Mouse (Mus musculus) liver, postnatal 0 days (tissue): ENCODE data around the gene Mrvi1. TPM values are rescaled to one million over a fixed set of nuclear protein-coding genes. Genes with fewer than 3 reads are reported as not detected.

Source experiments
- ATAC-seq: fragments of 200-750 bp; cut with Nextera tagmentation; 2 replicates; pipeline ENCODE4 v1.8.0; 2017; ENCODE audit warnings: mild to moderate bottlenecking, moderate library complexity
- DNase-seq: peaks from one replicate; pipeline ENCODE4 v3.0.0-alpha.2; 2016
- H3K27ac ChIP-seq: fragments of 300-500 bp; sonication (generic); 2 replicates; pipeline ENCODE4 v1.5.1; 2014; ENCODE audit warnings: antibody characterized with exemption, moderate library complexity, mild to moderate bottlenecking, low read depth
- H3K27me3 ChIP-seq: fragments of 300-500 bp; sonication (generic); 2 replicates; pipeline ENCODE4 v1.6.1; 2014; ENCODE audit warnings: low read length, control low read depth, mixed read lengths; ENCODE audit not compliant: insufficient read depth
- H3K36me3 ChIP-seq: fragments of 300-500 bp; sonication (generic); replicated peaks from 2 replicates; pipeline ENCODE4 v1.6.1; 2014; ENCODE audit warnings: mild to moderate bottlenecking, control low read depth, low read length, moderate library complexity, mixed read lengths; ENCODE audit not compliant: insufficient read depth
- H3K4me1 ChIP-seq: fragments of 300-500 bp; sonication (generic); 2 replicates; pipeline ENCODE4 v1.6.1; 2014; ENCODE audit warnings: antibody characterized with exemption, mild to moderate bottlenecking, control low read depth; ENCODE audit not compliant: insufficient read depth
- H3K4me2 ChIP-seq: fragments of 300-500 bp; sonication (generic); 2 replicates; pipeline ENCODE4 v1.6.1; 2014; ENCODE audit warnings: low read depth, mild to moderate bottlenecking, low read length, moderate library complexity, mixed read lengths
- H3K4me3 ChIP-seq: fragments of 300-500 bp; sonication (generic); 2 replicates; pipeline ENCODE4 v1.5.1; 2014; ENCODE audit warnings: low read depth, low read length
- H3K9ac ChIP-seq: fragments of 300-500 bp; sonication (generic); replicated peaks from 2 replicates; pipeline ENCODE4 v1.6.1; 2014; ENCODE audit warnings: mild to moderate bottlenecking, moderate library complexity
- H3K9me3 ChIP-seq: fragments of 300-500 bp; sonication (generic); 2 replicates; pipeline ENCODE4 v1.6.1; 2016; ENCODE audit warnings: mild to moderate bottlenecking, control low read depth, low read length, mixed read lengths
- CTCF ChIP-seq: sonication (generic); IDR thresholded peaks from 2 replicates; pipeline ENCODE4 v1.5.1; 2016; ENCODE audit warnings: antibody characterized with exemption, low read depth
- EP300 ChIP-seq: IDR thresholded peaks from 2 replicates; pipeline ENCODE4 v1.6.1; 2016; ENCODE audit warnings: antibody characterized with exemption, low read depth, mild to moderate bottlenecking
- WGBS: fragments of 180-500 bp; shearing (Covaris S2); extraction: QIAGEN DNeasy Blood & Tissue Kit; methylation state at CpG from one replicate; pipeline ENCODE4 v1.1.7; 2014; ENCODE audit not compliant: insufficient replicate concordance; 5-methylcytosine and 5-hydroxymethylcytosine counted together
- polyA plus RNA-seq: library from polyadenylated mRNA; unstranded; fragments of >200 nt; fragmentation: Nextera tagmentation; extraction: Ambion mirVana; gene quantifications from 2 replicates; pipeline ENCODE4 v1.2.1, GENCODE M21; 2015

Mrvi1 gene
- polyA plus RNA-seq, 1 experiment from 2014 or later: 8.4 TPM

DNA sequence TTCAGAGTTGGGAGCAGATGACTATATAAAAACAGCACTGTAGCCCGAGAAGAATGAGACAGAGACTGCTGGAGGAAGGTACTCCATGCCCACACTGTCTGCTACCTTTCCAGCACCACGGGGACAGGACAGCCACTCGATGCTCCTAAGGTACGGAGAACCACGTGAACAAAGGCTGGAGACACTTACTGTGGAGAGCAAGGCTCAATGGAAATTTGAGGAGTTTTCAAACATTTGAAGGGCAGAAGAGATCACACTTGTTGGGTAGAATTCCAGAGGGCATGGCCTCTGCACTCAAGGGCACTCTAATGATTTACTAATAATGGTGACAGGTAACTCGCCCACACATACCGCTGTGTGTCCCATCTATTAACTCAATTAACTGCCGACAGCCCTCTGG is 159.2 kb downstream of the Mrvi1 start:
- TF ChIP-seq CTCF (no peak), EP300 (no peak)
- peak overlapping the region; percentile 16; the same call in 1 of the 2 replicates for H3K4me2 ChIP-seq
- no peaks in the 10 kb centered on the region for H3K27me3 ChIP-seq
- no peaks in the 10 kb centered on the region for H3K9me3 ChIP-seq
- peak; percentile 35; the same call in 1 of the 2 replicates for ATAC-seq
- peaks cover 46% of the 10 kb centered on the region for H3K4me1 ChIP-seq
- peak overlapping the region; percentile 62; the same call in 1 of the 2 replicates for H3K27ac ChIP-seq
- H3K36me3 ChIP-seq: peaks cover 63% of the 10 kb centered on the region
- H3K9ac ChIP-seq: 0 out of 2 replicates have a peak overlapping the region, but pooled peaks have one; percentile 9
- WGBS: 65% methylated on average over 8 of the region's 8 CpGs
- DNase-seq: no peak
- no peak overlapping the region for H3K4me3 ChIP-seq

DNA sequence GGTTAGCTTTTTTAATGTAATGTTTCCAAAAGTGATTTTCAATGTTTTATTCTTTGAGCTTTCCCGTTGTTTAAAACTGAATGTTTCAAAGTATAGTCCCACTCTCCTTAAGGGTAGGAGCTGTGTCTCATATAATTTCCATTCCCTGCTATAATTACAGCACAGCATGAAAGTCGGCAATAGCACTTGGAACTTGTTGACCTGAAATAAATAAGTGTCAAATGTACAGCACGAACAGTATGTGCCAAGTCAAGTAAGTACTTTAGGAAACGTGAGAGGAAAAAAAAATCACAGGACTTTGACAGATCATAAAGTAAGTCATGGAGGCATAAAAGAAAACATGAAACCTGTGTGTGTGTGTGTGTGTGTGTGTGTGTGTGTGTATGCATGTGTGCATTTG is 160.2 kb downstream of the Mrvi1 start:
- 74% methylated on average over 4 of the region's 4 CpGs for WGBS
- ATAC-seq (no peak), DNase-seq (no peak)
- Histone ChIP-seq H3K27ac (no peak overlapping the region), H3K9ac (no peak overlapping the region), H3K4me3 (no peak overlapping the region), H3K9me3 (no peaks in the 10 kb centered on the region), H3K36me3 (peaks cover 63% of the 10 kb centered on the region), H3K4me2 (no peak overlapping the region), H3K4me1 (peaks cover 46% of the 10 kb centered on the region), H3K27me3 (no peaks in the 10 kb centered on the region)
- TF ChIP-seq EP300 (no peak), CTCF (no peak)

- Histone ChIP-seq H3K4me2 (no peak overlapping the region), H3K9ac (no peak overlapping the region), H3K27me3 (no peaks in the 10 kb centered on the region), H3K9me3 (no peaks in the 10 kb centered on the region), H3K36me3 (peaks cover 59% of the 10 kb centered on the region), H3K4me3 (no peak overlapping the region), H3K27ac (0 out of 2 replicates have a peak overlapping the region, but pooled peaks have one; percentile 29), H3K4me1 (peaks cover 46% of the 10 kb centered on the region)
- WGBS: 69% methylated on average over 3 of the region's 3 CpGs
- no peak for ATAC-seq
- TF ChIP-seq EP300: no peak
- no peak for TF ChIP-seq CTCF
- DNase-seq: peak; percentile 43
Measured at GRCm38 (mm10) chr7:110821653-110822052, 160.6 kb downstream of the Mrvi1 start.

- ATAC-seq (no peak), DNase-seq (peak; percentile 21)
- no peaks in the 10 kb centered on the region for H3K27me3 ChIP-seq
- no peaks in the 10 kb centered on the region for H3K9me3 ChIP-seq
- H3K4me1 ChIP-seq: peaks cover 46% of the 10 kb centered on the region
- no peak for TF ChIP-seq EP300
- TF ChIP-seq CTCF: peak; percentile 54
- WGBS: 50% methylated on average over 5 of the region's 5 CpGs
- peaks cover 54% of the 10 kb centered on the region for H3K36me3 ChIP-seq
- H3K27ac ChIP-seq: no peak overlapping the region
- no peak overlapping the region for H3K4me2 ChIP-seq
- H3K9ac ChIP-seq: no peak overlapping the region
- no peak overlapping the region for H3K4me3 ChIP-seq
Measured at GRCm38 (mm10) chr7:110821068-110821467, 161.2 kb downstream of the Mrvi1 start.

DNA sequence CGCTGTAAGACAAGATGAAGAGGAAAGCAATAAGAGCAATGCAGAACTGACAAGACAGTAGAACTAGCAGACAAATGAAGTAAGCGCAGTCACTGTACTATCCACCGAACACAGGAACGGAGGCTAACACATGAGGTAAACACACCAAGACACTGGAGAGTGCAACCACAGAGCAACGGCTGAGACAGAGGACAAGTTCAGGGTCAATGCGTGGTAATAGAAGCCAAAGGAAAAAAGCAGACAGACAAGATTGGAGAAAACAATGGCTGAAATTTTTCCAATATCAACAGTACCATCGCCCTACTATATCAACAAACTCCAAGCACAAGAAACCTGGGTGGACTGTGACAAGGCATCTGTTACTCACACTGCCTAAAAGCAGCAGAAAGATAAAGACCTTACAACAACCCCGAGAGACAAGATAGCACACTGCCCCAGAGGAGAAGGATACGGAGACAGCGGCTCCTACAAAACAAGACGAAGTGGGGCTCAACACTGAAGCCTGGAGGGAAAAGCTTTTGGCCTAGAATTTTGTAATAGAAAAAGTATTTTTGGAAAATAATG is 163.4 kb downstream of the Mrvi1 start:
- peak; percentile 67 for ATAC-seq

More for the DNA sequence above, 163.4 kb downstream of the Mrvi1 start:
- Histone ChIP-seq H3K27ac (peak overlapping the region; percentile 31; the same call in 1 of the 2 replicates), H3K27me3 (no peaks in the 10 kb centered on the region), H3K4me3 (no peak overlapping the region), H3K4me2 (peak overlapping the region; percentile 31), H3K36me3 (peaks cover 56% of the 10 kb centered on the region), H3K9me3 (no peaks in the 10 kb centered on the region), H3K4me1 (peaks cover 36% of the 10 kb centered on the region), H3K9ac (0 out of 2 replicates have a peak overlapping the region, but pooled peaks have one; percentile 6)
- TF ChIP-seq CTCF (no peak), EP300 (peak; percentile 96)
- WGBS: 44% methylated on average over 11 of the region's 11 CpGs
- no peak for DNase-seq

Other genes starting within 250 kb of the Mrvi1 start
- gene Ampd3, start 214.3 kb downstream of the Mrvi1 start, polyA plus RNA-seq: 12.3 and 16.6 TPM in 2 replicates
- 21.9 and 22.9 TPM in 2 replicates for gene Rnf141, start 138.0 kb downstream of the Mrvi1 start, polyA plus RNA-seq
- 37.4 and 45.7 TPM in 2 replicates for gene Lyve1, start 119.2 kb downstream of the Mrvi1 start, polyA plus RNA-seq
- gene Ctr9, start 46.5 kb upstream of the Mrvi1 start, polyA plus RNA-seq: 15.2 and 16.8 TPM in 2 replicates
- gene Eif4g2, start 100.6 kb upstream of the Mrvi1 start, polyA plus RNA-seq: 182 and 200 TPM in 2 replicates